Mouse (Mus musculus) cerebellum, postnatal 36 days (tissue): Measurements from ENCODE around the gene Hmmr.
A peak's percentile ranks its signal among the peaks of the same experiment; 100 is the strongest.
"Not testable (repeated sequence)": the region's sequence is repeated elsewhere in the genome, so short reads cannot be mapped to it uniquely, and the experiment has no call there.

Experiments used
- DNase-seq, 2 experiments: peaks; one replicate each; pipeline ENCODE4 v3.0.0; 2021 to 2022; ENCODE audit warnings: mixed read lengths in 2 of 2

Gene Hmmr

DNA sequence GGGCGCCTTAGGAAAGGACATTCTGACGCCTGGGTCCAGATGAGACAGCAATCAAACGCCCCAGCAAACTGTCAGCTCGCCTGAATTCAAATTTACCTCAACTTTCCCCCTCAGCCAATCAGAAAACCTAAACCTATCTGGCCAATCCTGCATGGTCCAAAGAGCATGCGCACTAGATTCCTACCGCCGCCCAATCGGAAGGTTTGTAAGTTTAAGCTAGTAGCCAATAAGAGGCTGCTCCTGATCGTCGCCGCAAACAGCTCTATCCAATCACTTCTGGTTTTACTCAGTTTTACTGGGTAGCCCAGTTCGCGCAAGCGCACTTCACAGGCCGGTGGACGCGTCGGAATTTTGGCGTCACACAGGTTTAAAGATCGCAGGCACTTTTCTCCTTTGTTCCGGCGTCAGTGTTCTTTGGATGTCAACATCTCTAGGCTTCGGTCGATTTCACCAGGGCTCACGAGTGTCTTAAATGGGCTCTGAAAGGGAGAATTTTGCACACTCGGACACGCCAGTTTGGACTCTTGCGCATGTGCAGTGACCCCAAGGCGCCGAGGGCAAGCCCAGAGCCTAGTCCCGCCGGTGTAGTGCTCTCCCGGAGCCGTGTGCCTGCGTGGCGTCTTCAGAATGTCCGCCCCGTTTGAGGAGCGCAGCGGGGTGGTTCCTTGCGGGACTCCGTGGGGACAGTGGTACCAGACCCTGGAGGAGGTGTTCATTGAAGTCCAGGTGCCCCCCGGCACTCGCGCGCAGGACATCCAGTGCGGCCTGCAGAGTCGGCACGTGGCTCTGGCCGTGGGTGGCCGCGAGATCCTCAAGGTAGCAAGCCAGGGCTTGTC lies at the start of gene Hmmr, which contains the start of gene Nudcd2:
Gene Hmmr (minus strand): TSS at position 84 of the 836 bp plus-strand sequence.
Gene Nudcd2 (plus strand): TSS at position 329 of the 836 bp plus-strand sequence.
- peak; percentile 90 to 95 for DNase-seq

GRCm38 (mm10) chr11:40781857-40782256 lies 48.6 kb upstream of the Hmmr start:
- no peak for DNase-seq

GRCm38 (mm10) chr11:40775315-40776269 lies 42.4 kb upstream of the Hmmr start:
- DNase-seq, result peak in 1 of 2 experiments; percentile 7

DNA sequence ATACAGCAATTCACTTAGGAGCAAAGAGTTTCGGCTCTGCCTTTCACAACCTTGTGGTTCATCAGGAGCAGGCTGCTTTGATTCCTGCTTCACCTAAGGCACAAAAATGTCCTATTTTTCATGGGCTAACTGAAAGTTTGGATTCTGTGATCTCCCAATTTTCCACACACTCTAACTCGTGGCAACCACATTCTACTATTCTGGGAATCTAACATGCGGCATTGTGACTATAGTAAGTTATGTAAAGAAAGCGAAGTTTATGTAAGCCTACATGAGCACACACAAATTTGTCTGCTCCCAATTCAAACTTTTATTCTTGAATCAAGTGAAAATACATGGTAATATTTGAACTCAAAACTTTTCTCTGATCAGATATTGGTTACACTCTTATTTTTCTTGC lies 31.5 kb upstream of the Hmmr start:
- DNase-seq, result no peak

DNA sequence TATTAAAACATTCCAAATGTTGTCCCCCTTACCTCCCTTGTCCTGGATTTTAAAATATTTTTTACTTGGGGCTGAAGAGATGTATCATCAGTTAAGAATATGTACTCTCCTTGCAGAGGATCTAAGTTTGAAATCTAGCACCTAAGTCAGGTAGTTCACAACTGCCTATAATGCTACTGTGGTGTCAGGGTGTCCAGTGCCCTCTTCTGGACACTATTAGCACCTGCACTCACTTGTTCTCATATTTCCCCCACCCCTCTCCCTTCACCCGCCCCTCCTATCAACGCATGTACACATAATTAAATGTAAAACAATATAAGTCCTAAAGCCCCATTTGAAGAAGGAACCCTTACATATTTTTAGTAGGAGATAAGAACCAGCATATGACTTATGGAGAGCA lies 30.2 kb upstream of the Hmmr start:
- no peak for DNase-seq

DNA sequence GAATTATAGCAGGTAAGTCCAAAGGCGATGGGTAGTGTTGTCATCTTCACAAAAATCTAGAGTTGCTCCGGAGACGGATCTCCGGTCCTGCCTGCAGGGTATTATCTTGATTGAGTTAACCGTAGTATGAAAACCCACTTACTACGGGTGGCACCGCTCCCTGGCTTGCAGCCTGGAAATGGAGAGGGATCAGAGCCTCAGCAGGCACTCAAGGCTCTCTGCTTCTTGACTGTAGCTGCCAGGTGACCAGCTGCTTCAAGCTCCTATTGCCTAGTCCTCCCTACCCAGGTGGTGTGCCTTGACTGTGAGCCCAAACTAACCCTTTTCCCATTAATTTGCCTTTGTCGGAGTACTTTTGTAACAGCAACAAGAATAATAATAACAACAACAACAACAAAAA lies 26.7 kb upstream of the Hmmr start:
- DNase-seq, result peak; percentile 52 to 54

DNA sequence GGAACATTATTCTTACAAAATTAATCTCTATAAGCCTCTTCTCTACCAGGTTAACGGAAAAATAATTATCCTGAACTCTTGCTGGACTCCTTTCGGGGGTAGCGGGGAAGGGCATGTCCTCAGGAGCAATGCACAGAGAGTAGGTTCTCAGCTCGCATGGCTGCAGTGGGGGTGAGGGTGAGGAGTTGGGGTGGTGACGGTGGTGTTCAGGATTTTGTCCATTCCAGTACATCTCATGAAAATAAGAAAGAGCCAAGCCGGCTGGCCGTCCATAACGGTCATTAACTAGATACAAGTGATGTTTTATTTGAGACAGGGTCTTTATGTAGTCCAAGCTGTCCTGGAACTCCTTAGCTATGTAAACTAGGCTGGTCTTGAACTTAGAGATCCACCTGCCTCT lies 22.7 kb upstream of the Hmmr start:
- no peak for DNase-seq

GRCm38 (mm10) chr11:40755109-40755627 lies 21.9 kb upstream of the Hmmr start, which contains the start of gene Ccng1:
Gene Ccng1 (minus strand): TSS chr11:40755311.
- peak; percentile 89 to 90 for DNase-seq

GRCm38 (mm10) chr11:40754664-40755107 lies 21.5 kb upstream of the Hmmr start:
- DNase-seq, result no peak

DNA sequence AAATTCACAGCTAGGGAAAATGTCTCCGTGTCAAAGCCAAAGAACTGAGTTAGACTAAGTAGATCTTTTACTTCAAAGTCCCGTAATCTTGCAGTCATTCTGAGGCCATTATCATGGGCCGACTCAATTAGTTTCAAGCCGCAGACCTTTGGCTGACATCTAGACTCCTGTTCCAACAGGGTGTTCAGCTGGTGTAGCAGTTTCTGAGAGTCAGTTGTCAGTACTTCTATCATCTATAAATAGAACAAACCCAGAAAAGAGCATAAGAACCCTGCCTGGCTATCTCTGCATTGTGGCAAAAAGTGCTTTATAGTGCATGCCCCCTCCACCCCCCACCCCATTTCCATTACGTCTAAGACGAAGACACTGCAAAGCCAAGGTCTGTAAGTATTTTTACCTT lies 20.6 kb upstream of the Hmmr start:
- DNase-seq, result no peak

DNA sequence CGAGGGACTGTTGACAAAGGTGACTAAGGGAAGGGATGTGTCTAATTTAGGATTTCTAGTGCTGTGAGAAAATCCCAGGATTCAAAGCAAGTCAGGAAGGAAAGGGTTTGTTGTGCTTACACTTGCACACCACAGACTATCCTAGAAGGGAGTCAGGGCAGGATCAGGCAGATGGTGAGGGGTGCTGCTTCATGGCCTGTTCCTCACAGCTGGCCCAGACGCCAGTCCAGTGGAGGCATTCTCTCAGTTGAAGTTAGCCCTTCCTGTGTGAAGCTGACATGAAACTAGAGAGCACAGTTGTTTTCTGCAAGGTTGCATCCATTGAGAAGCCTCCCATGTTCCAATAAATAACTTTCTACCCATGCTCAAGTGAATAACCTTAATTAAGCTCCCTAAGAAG lies 14.5 kb upstream of the Hmmr start:
- DNase-seq, result no peak

GRCm38 (mm10) chr11:40746361-40746760 lies 13.1 kb upstream of the Hmmr start:
- no peak for DNase-seq

GRCm38 (mm10) chr11:40744348-40744747 lies 11.1 kb upstream of the Hmmr start:
- no peak for DNase-seq

- DNase-seq, result no peak
Observed at GRCm38 (mm10) chr11:40741605-40742262, 8.5 kb upstream of the Hmmr start.

DNA sequence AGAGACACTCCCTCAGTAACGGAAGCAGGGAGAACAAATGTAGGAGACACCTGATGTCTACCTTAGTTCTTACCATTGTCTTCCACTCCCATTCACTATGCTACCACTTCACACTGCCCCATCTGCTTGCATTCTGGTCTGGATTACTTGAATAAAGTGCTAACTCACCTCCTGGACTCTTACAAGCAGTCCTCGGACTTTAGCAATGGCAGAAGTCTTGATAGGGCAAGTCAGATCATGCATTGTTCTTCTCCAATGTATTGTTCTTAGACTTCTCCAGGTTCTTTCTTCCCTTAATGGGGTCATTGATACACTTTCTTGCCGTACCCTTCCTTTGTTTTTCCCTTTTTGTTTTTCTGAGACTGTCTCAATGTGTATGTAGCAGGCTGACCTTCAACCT lies 4.1 kb upstream of the Hmmr start:
- no peak for DNase-seq

- no peak for DNase-seq
Observed at GRCm38 (mm10) chr11:40734251-40734752, 1.1 kb upstream of the Hmmr start.

GRCm38 (mm10) chr11:40732997-40733338 lies 254 bp downstream of the Hmmr start:
- no peak for DNase-seq

- no peak for DNase-seq
Observed at GRCm38 (mm10) chr11:40718324-40718723, 14.9 kb downstream of the Hmmr start.

- no peak for DNase-seq
Observed at GRCm38 (mm10) chr11:40715524-40715923, 17.7 kb downstream of the Hmmr start.

DNA sequence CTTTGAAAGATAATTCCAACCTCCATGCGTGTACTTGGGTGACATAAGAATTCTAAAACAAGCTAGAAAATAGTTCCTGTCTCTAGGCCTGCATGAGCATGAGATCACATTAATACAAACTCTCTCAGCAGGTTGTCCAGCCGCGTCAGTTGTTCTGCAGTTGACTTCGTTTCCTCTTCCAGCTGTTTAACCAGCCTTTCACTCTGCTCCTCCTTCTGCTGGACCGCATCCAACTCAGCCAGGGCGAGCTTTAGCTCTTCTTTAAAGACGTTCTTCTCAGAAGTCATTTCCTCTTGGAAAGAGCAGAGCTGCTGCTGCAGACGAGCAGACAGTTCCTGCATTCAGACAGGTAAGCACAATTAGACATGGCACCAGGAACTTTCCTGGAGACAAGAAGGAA lies 19.4 kb downstream of the Hmmr start:
- DNase-seq, result no peak

DNA sequence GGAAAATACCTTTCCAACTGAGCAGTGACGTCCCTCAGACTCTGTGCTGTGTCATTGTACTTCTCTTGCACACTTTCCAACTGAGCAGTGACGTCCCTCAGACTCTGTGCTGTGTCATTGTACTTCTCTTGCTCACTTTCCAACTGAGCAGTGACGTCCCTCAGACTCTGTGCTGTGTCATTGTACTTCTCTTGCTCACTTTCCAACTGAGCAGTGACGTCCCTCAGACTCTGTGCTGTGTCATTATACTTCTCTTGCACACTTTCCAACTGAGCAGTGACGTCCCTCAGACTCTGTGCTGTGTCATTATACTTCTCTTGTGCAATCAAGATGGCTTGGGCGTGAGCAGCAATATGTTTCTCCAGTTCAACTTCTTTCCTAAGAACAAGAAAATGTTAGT lies 23.3 kb downstream of the Hmmr start:
- not testable (repeated sequence) for DNase-seq

DNA sequence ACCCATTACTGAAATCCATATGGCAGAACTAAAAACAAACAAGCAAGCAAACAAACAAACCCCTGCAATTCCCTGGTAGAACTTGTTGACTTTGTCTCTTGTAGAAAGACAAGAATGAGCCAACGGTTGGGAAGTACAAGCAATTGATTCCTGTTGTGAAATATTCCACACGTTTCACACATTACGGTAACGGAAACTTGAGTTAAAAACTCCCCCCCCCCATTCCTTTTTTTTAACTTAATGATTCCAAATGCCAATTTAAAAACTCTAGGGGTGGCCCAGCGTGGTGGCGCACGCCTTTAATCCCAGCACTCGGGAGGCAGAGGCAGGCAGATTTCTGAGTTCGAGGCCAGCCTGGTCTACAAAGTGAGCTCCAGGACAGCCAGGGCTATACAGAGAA lies 38.1 kb downstream of the Hmmr start, which contains the start of gene Mat2b:
Gene Mat2b (minus strand): TSS at position 101 of the 400 bp plus-strand sequence.
- DNase-seq, result no peak
